Mouse (Mus musculus) lung, embryonic 14.5 days (tissue): Measurements from ENCODE around the gene Cacnb1. TPM values are rescaled to one million over a fixed set of nuclear protein-coding genes. Genes with fewer than 3 reads are reported as not detected.

Experiments
- ATAC-seq: fragments of 200-750 bp; cut with Nextera tagmentation; 2 replicates; pipeline ENCODE4 v1.8.0; 2017; ENCODE audit warnings: mild to moderate bottlenecking, moderate TSS enrichment, moderate library complexity; ENCODE audit not compliant: insufficient read depth
- DNase-seq: peaks from one replicate; pipeline ENCODE4 v3.0.0-alpha.2; 2015
- H3K27ac ChIP-seq: fragments of 300-500 bp; sonication (generic); 2 replicates; pipeline ENCODE4 v1.5.1; 2014; ENCODE audit warnings: low read depth, mild to moderate bottlenecking, moderate library complexity
- H3K27me3 ChIP-seq: fragments of 300-500 bp; sonication (generic); 2 replicates; pipeline ENCODE4 v1.6.1; 2014; ENCODE audit warnings: low read length, control low read depth; ENCODE audit not compliant: insufficient read depth
- H3K36me3 ChIP-seq: fragments of 300-500 bp; sonication (generic); 2 replicates; pipeline ENCODE4 v1.6.1; 2014; ENCODE audit warnings: control low read depth; ENCODE audit not compliant: insufficient read depth
- H3K4me1 ChIP-seq: fragments of 300-500 bp; sonication (generic); 2 replicates; pipeline ENCODE4 v1.6.1; 2014; ENCODE audit warnings: antibody characterized with exemption, control low read depth; ENCODE audit not compliant: insufficient read depth
- H3K4me2 ChIP-seq: fragments of 300-500 bp; sonication (generic); 2 replicates; pipeline ENCODE4 v1.6.1; 2014; ENCODE audit warnings: mild to moderate bottlenecking
- H3K4me3 ChIP-seq: fragments of 300-500 bp; sonication (generic); 2 replicates; pipeline ENCODE4 v1.5.1; 2014; ENCODE audit warnings: low read depth, low read length
- H3K9ac ChIP-seq: fragments of 300-500 bp; sonication (generic); 2 replicates; pipeline ENCODE4 v1.6.1; 2014
- H3K9me3 ChIP-seq: fragments of 300-500 bp; sonication (generic); 2 replicates; pipeline ENCODE4 v1.6.1; 2016; ENCODE audit warnings: low read depth, low read length, control low read depth
- CTCF ChIP-seq: IDR thresholded peaks from 2 replicates; pipeline ENCODE4 v1.5.1; 2016; ENCODE audit warnings: antibody characterized with exemption, low read depth
- WGBS: fragments of 180-500 bp; shearing (Covaris S2); extraction: QIAGEN DNeasy Blood & Tissue Kit; methylation state at CpG from one replicate; pipeline ENCODE4 v1.1.7; 2014; 5-methylcytosine and 5-hydroxymethylcytosine counted together
- polyA plus RNA-seq: library from polyadenylated mRNA; unstranded; fragments of >200 nt; fragmentation: Nextera tagmentation; extraction: Ambion mirVana; gene quantifications from 2 replicates; pipeline ENCODE4 v1.2.1, GENCODE M21; 2014

Cacnb1 gene
- polyA plus RNA-seq, 1 experiment from 2014 or later: 5.5 TPM

- Histone ChIP-seq H3K9ac (no peak overlapping the region), H3K27me3 (peaks cover 47% of the 10 kb centered on the region), H3K9me3 (no peaks in the 10 kb centered on the region), H3K4me1 (no peaks in the 10 kb centered on the region), H3K36me3 (no peaks in the 10 kb centered on the region), H3K4me3 (no peak overlapping the region), H3K27ac (no peak overlapping the region), H3K4me2 (no peak overlapping the region)
- TF ChIP-seq CTCF: no peak
- DNase-seq (no peak), ATAC-seq (no peak)
- WGBS: 59% methylated on average over 14 of the region's 14 CpGs
Measured at GRCm38 (mm10) chr11:98049672-98050519, 27.1 kb upstream of the Cacnb1 start.

- no peak for ATAC-seq
- Histone ChIP-seq H3K27me3 (peaks cover 30% of the 10 kb centered on the region), H3K4me3 (no peak overlapping the region), H3K9ac (no peak overlapping the region), H3K27ac (no peak overlapping the region), H3K36me3 (no peaks in the 10 kb centered on the region), H3K4me2 (no peak overlapping the region), H3K4me1 (no peaks in the 10 kb centered on the region), H3K9me3 (no peaks in the 10 kb centered on the region)
- no peak for TF ChIP-seq CTCF
- no peak for DNase-seq
- 69% methylated on average over 4 of the region's 4 CpGs for WGBS
Measured at GRCm38 (mm10) chr11:98047745-98048144, 24.9 kb upstream of the Cacnb1 start.

- Histone ChIP-seq H3K27me3 (peaks cover 17% of the 10 kb centered on the region), H3K9ac (no peak overlapping the region), H3K4me3 (no peak overlapping the region), H3K4me1 (no peaks in the 10 kb centered on the region), H3K27ac (no peak overlapping the region), H3K9me3 (no peaks in the 10 kb centered on the region), H3K36me3 (no peaks in the 10 kb centered on the region), H3K4me2 (no peak overlapping the region)
- DNase-seq (no peak), ATAC-seq (no peak)
- TF ChIP-seq CTCF: no peak
- WGBS: 54% methylated on average over 1 of the region's 1 CpGs
Measured at GRCm38 (mm10) chr11:98046466-98046865, 23.6 kb upstream of the Cacnb1 start.

DNA sequence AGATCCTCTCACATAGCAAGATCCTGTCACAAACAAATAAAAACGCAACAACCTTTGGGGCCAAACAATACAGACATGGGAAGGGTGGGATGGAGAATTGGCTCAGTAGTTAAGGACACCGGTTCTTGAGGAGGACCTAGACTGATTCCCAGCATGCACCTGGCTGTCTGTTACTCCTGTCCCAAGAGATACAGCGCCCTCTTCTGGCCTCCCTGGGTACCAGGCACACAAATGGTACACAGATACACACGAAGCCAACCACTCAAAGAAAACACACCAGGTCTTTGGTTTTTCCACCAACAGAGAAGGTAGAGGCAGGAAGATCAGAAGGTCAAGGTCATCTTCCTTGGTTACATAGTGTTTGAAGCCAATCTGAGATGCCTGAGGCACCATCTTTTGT is 22.8 kb upstream of the Cacnb1 start:
- no peaks in the 10 kb centered on the region for H3K4me1 ChIP-seq
- H3K4me2 ChIP-seq: no peak overlapping the region
- ATAC-seq (no peak), DNase-seq (no peak)
- 62% methylated on average over 4 of the region's 4 CpGs for WGBS
- H3K4me3 ChIP-seq: no peak overlapping the region
- peaks cover 8% of the 10 kb centered on the region; the same call in 1 of the 2 replicates for H3K27me3 ChIP-seq
- no peak overlapping the region for H3K27ac ChIP-seq
- no peak overlapping the region for H3K9ac ChIP-seq
- no peaks in the 10 kb centered on the region for H3K36me3 ChIP-seq
- no peak for TF ChIP-seq CTCF
- H3K9me3 ChIP-seq: no peaks in the 10 kb centered on the region

GRCm38 (mm10) chr11:98044074-98044473 is 21.2 kb upstream of the Cacnb1 start:
- no peaks in the 10 kb centered on the region for H3K4me1 ChIP-seq
- H3K4me2 ChIP-seq: peak overlapping the region; percentile 20; the same call in 1 of the 2 replicates
- no peaks in the 10 kb centered on the region for H3K9me3 ChIP-seq
- H3K4me3 ChIP-seq: no peak overlapping the region
- TF ChIP-seq CTCF: no peak
- H3K36me3 ChIP-seq: no peaks in the 10 kb centered on the region
- peak; percentile 58 for DNase-seq
- 35% methylated on average over 5 of the region's 5 CpGs for WGBS
- H3K27me3 ChIP-seq: no peaks in the 10 kb centered on the region
- ATAC-seq: no peak
- no peak overlapping the region for H3K27ac ChIP-seq
- H3K9ac ChIP-seq: no peak overlapping the region

DNA sequence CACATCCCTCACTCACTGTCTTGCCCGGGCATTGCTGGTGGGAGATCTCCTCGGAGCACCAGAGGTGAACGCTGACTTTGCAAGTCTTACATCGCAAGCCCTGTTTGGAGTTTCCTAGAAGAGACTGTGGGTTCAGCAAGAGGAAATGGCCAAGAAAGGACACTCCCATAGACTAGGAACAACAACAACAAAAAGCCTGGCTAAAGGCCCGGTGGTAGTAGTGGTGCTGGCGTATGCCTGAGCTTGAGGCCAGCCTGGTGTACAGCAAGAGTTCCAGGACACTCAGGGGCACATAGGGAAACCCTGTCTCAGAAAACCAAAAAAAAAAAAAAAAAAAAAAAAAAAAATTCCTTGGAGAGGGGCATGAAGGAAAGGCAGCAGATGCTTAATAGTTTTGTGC is 19.9 kb upstream of the Cacnb1 start:
- no peaks in the 10 kb centered on the region for H3K27me3 ChIP-seq
- WGBS: 66% methylated on average over 6 of the region's 6 CpGs
- no peak for TF ChIP-seq CTCF

GRCm38 (mm10) chr11:98040975-98041374 is 18.1 kb upstream of the Cacnb1 start:
- H3K9me3 ChIP-seq: no peaks in the 10 kb centered on the region
- ATAC-seq: no peak
- TF ChIP-seq CTCF: no peak
- H3K4me1 ChIP-seq: 0 out of 2 replicates have a peak, but pooled peaks cover under 1% of the 10 kb centered on the region
- H3K4me3 ChIP-seq: no peak overlapping the region
- no peaks in the 10 kb centered on the region for H3K36me3 ChIP-seq
- 57% methylated on average over 8 of the region's 8 CpGs for WGBS
- H3K4me2 ChIP-seq: no peak overlapping the region
- H3K27me3 ChIP-seq: peaks cover 9% of the 10 kb centered on the region; the same call in 1 of the 2 replicates
- DNase-seq: no peak
- no peak overlapping the region for H3K27ac ChIP-seq
- no peak overlapping the region for H3K9ac ChIP-seq

More for the DNA sequence above, 19.9 kb upstream of the Cacnb1 start:
- Histone ChIP-seq H3K36me3 (no peaks in the 10 kb centered on the region), H3K27ac (no peak overlapping the region), H3K9ac (no peak overlapping the region), H3K4me3 (no peak overlapping the region), H3K4me2 (no peak overlapping the region), H3K4me1 (no peaks in the 10 kb centered on the region), H3K9me3 (no peaks in the 10 kb centered on the region)
- ATAC-seq: no peak
- DNase-seq: no peak
